Mouse (Mus musculus): Measurements from ENCODE around the gene Uvrag. TPM values are rescaled to one million over a fixed set of nuclear protein-coding genes. Genes with fewer than 3 reads are reported as not detected.
A peak's percentile ranks its signal among the peaks of the same experiment; 100 is the strongest.

Uvrag gene
- polyA plus RNA-seq, 1 experiment from 2014 or later: 10.1 TPM

GRCm38 (mm10) chr7:99159446-99159845 is 18.5 kb upstream of the Uvrag start:
- DNase-seq (ENCODE audit: low spot score, missing footprints) (no peak), ATAC-seq (ENCODE audit: low FRiP score) (no peak)
- no peak overlapping the region for H3K4me2 ChIP-seq
- no peaks in the 10 kb centered on the region for H3K27me3 ChIP-seq (ENCODE audit: control insufficient read depth, insufficient read depth, low read length)
- peaks cover 10% of the 10 kb centered on the region for H3K4me1 ChIP-seq (ENCODE audit: control insufficient read depth, insufficient read depth, low read length)
- no peaks in the 10 kb centered on the region for H3K9me3 ChIP-seq (ENCODE audit: control insufficient read depth, low read length)
- no peak overlapping the region for H3K9ac ChIP-seq (ENCODE audit: low read length)
- WGBS: 86% methylated on average over 2 of the region's 2 CpGs
- H3K27ac ChIP-seq (ENCODE audit: low read depth, low read length): no peak overlapping the region
- no peaks in the 10 kb centered on the region for H3K36me3 ChIP-seq (ENCODE audit: control insufficient read depth, insufficient read depth, low read length)
- H3K4me3 ChIP-seq (ENCODE audit: low read depth, low read length): no peak overlapping the region

- Histone ChIP-seq H3K4me2 (no peak overlapping the region), H3K27me3 (ENCODE audit: control insufficient read depth, insufficient read depth, low read length) (no peaks in the 10 kb centered on the region), H3K9ac (ENCODE audit: low read length) (no peak overlapping the region), H3K4me3 (ENCODE audit: low read depth, low read length) (no peak overlapping the region), H3K9me3 (ENCODE audit: control insufficient read depth, low read length) (no peaks in the 10 kb centered on the region), H3K36me3 (ENCODE audit: control insufficient read depth, insufficient read depth, low read length) (no peaks in the 10 kb centered on the region), H3K27ac (ENCODE audit: low read depth, low read length) (no peak overlapping the region), H3K4me1 (ENCODE audit: control insufficient read depth, insufficient read depth, low read length) (peaks cover 10% of the 10 kb centered on the region)
- ATAC-seq (ENCODE audit: low FRiP score) (no peak), DNase-seq (ENCODE audit: low spot score, missing footprints) (no peak)
- 66% methylated on average over 5 of the region's 5 CpGs for WGBS
Measured at GRCm38 (mm10) chr7:99158904-99159303, 18.0 kb upstream of the Uvrag start.

- Histone ChIP-seq H3K9ac (ENCODE audit: low read length) (no peak overlapping the region), H3K9me3 (ENCODE audit: control insufficient read depth, low read length) (no peaks in the 10 kb centered on the region), H3K27ac (ENCODE audit: low read depth, low read length) (no peak overlapping the region), H3K4me1 (ENCODE audit: control insufficient read depth, insufficient read depth, low read length) (peaks cover 10% of the 10 kb centered on the region), H3K36me3 (ENCODE audit: control insufficient read depth, insufficient read depth, low read length) (no peaks in the 10 kb centered on the region), H3K4me3 (ENCODE audit: low read depth, low read length) (no peak overlapping the region), H3K27me3 (ENCODE audit: control insufficient read depth, insufficient read depth, low read length) (no peaks in the 10 kb centered on the region), H3K4me2 (no peak overlapping the region)
- no peak for ATAC-seq (ENCODE audit: low FRiP score)
- WGBS: 88% methylated on average over 8 of the region's 8 CpGs
- no peak for DNase-seq (ENCODE audit: low spot score, missing footprints)
Measured at GRCm38 (mm10) chr7:99158011-99158410, 17.1 kb upstream of the Uvrag start.

DNA sequence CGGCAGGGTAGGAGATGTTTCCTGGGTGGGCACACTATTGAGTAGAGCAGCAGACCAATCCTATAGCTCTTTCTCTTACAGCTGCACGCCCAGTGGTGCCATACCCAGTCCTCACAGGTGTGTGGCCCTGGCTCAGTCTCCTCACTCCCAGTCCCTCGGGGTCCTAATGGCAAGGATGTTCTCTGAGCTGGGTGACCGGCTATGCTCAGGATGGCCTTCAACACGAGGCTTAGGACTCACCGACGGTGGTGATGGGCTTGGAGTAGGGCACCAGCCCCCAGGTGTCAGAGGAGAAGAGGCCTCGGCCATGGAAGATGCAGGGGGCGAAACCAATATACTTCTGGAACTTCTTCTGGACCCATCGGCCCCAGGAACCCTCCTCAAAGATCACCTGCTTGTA is 15.8 kb upstream of the Uvrag start:
- DNase-seq (ENCODE audit: low spot score, missing footprints): no peak
- no peak overlapping the region for H3K9ac ChIP-seq (ENCODE audit: low read length)
- H3K27ac ChIP-seq (ENCODE audit: low read depth, low read length): no peak overlapping the region
- H3K36me3 ChIP-seq (ENCODE audit: control insufficient read depth, insufficient read depth, low read length): no peaks in the 10 kb centered on the region
- H3K4me2 ChIP-seq: no peak overlapping the region
- peaks cover 10% of the 10 kb centered on the region for H3K4me1 ChIP-seq (ENCODE audit: control insufficient read depth, insufficient read depth, low read length)
- H3K9me3 ChIP-seq (ENCODE audit: control insufficient read depth, low read length): no peaks in the 10 kb centered on the region
- H3K27me3 ChIP-seq (ENCODE audit: control insufficient read depth, insufficient read depth, low read length): no peaks in the 10 kb centered on the region
- WGBS: 89% methylated on average over 10 of the region's 10 CpGs
- no peak for ATAC-seq (ENCODE audit: low FRiP score)
- H3K4me3 ChIP-seq (ENCODE audit: low read depth, low read length): no peak overlapping the region

DNA sequence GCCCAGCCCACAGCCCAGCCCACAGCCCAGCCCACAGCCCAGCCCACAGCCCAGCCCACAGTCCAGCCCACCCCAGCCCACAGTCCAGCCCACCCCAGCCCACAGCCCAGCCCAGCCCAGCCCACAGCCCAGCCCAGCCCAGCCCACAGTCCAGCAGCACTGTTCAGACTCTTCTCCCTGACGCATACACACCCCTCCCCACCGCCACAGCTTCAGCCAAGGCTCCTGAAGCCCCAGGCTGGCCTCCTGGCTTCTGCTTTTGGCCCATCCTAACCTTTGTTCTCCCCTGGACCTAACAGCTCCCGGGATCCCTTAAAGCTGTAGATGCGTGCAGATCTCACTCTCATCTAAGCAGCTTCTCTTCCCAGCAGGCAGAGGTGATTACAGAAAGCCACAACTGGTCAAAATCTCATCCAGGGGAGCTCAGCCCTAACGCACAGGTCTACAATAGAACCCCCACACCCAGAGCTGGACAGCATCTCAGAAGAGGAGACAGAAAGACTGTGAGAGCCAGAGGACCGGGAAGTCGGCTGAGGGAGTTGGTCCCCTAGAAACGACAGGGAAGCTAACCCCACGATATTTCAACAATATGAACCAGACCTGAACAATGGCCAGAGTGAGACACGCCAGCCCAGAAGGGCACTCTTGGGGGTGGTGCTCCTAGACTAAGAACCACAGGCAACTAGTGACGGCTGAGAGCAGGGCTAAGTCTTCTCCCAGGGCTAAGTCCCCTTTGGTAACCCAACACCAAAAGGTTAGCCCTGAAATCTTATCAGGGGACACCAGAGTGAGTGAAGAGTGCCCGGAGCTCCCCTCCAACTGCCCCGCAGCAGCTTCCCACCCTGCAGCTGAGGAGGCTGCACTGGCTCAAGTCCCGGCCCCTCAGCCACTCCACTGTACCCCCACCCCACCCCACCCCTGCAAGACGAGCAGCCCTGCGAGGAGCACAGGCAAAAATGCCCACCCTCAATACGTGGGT is 14.7 kb upstream of the Uvrag start:
- no peaks in the 10 kb centered on the region for H3K27me3 ChIP-seq (ENCODE audit: control insufficient read depth, insufficient read depth, low read length)
- ATAC-seq (ENCODE audit: low FRiP score) (peak; percentile 85), DNase-seq (ENCODE audit: low spot score, missing footprints) (peak; percentile 93)
- peak overlapping the region; percentile 44; the same call in 1 of the 2 replicates for H3K27ac ChIP-seq (ENCODE audit: low read depth, low read length)
- H3K4me1 ChIP-seq (ENCODE audit: control insufficient read depth, insufficient read depth, low read length): peaks cover 10% of the 10 kb centered on the region
- H3K36me3 ChIP-seq (ENCODE audit: control insufficient read depth, insufficient read depth, low read length): no peaks in the 10 kb centered on the region
- peak overlapping the region; percentile 10 for H3K9ac ChIP-seq (ENCODE audit: low read length)
- no peak overlapping the region for H3K4me3 ChIP-seq (ENCODE audit: low read depth, low read length)
- peak overlapping the region; percentile 30 for H3K4me2 ChIP-seq
- 25% methylated on average over 17 of the region's 17 CpGs for WGBS
- H3K9me3 ChIP-seq (ENCODE audit: control insufficient read depth, low read length): no peaks in the 10 kb centered on the region

DNA sequence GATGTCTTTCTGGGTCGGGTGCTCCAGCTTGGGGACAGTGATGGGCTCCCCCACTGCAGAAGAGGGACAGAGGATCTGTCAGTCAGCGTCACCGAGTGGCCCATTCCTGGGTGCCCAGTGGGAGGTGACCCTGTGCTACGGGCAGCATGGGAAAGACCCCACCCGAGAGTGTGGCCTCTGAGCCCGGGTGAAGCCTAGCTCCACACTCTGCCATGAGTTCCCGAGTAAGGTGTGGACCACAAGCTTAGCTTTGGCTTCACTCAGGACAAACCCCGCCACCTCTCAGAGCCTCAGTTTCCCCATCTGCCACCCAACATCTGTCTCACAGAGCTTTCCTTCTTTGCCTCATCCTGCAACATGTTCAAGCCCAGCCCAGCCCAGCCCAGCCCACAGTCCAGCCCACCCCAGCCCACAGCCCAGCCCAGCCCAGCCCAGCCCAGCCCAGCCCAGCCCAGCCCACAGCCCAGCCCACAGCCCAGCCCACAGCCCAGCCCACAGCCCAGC is 13.8 kb upstream of the Uvrag start:
- Histone ChIP-seq H3K4me3 (ENCODE audit: low read depth, low read length) (no peak overlapping the region), H3K27ac (ENCODE audit: low read depth, low read length) (no peak overlapping the region), H3K4me2 (no peak overlapping the region), H3K4me1 (ENCODE audit: control insufficient read depth, insufficient read depth, low read length) (peaks cover 10% of the 10 kb centered on the region), H3K27me3 (ENCODE audit: control insufficient read depth, insufficient read depth, low read length) (no peaks in the 10 kb centered on the region), H3K36me3 (ENCODE audit: control insufficient read depth, insufficient read depth, low read length) (no peaks in the 10 kb centered on the region), H3K9me3 (ENCODE audit: control insufficient read depth, low read length) (no peaks in the 10 kb centered on the region), H3K9ac (ENCODE audit: low read length) (no peak overlapping the region)
- peak; percentile 66 for ATAC-seq (ENCODE audit: low FRiP score)
- WGBS: 64% methylated on average over 8 of the region's 8 CpGs
- DNase-seq (ENCODE audit: low spot score, missing footprints): peak; percentile 85

DNA sequence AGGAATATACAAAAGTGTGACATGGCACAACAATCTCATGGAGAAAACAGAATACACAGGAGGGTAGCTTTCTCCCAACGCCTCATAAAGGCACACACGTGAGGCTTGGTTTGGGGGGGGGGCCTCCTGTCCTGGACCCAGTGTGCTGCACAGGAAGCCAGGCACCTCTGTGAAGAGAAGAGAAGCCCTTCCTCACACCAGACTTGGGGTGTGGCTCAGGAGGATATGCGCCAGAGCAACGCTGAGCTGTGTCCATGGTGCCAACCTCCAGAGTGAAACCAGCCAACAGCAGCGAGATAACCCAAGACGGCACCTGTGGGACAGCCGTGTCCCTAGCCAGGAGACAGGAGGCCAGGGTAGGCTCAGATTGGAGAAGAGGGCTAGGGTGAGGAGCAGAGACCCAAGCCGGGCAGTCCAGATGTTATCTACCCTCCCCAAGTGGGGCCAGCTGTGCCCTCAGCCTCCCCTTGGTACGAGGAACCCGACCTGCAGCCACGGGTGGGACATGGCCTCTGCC is 12.8 kb upstream of the Uvrag start:
- Histone ChIP-seq H3K4me1 (ENCODE audit: control insufficient read depth, insufficient read depth, low read length) (peaks cover 10% of the 10 kb centered on the region), H3K27me3 (ENCODE audit: control insufficient read depth, insufficient read depth, low read length) (no peaks in the 10 kb centered on the region), H3K9ac (ENCODE audit: low read length) (no peak overlapping the region), H3K36me3 (ENCODE audit: control insufficient read depth, insufficient read depth, low read length) (no peaks in the 10 kb centered on the region), H3K4me3 (ENCODE audit: low read depth, low read length) (no peak overlapping the region), H3K4me2 (no peak overlapping the region), H3K9me3 (ENCODE audit: control insufficient read depth, low read length) (no peaks in the 10 kb centered on the region), H3K27ac (ENCODE audit: low read depth, low read length) (no peak overlapping the region)
- ATAC-seq (ENCODE audit: low FRiP score): no peak
- 84% methylated on average over 11 of the region's 11 CpGs for WGBS
- DNase-seq (ENCODE audit: low spot score, missing footprints): no peak

GRCm38 (mm10) chr7:99152756-99153155 is 11.8 kb upstream of the Uvrag start:
- DNase-seq (ENCODE audit: low spot score, missing footprints) (no peak), ATAC-seq (ENCODE audit: low FRiP score) (no peak)
- H3K27me3 ChIP-seq (ENCODE audit: control insufficient read depth, insufficient read depth, low read length): no peaks in the 10 kb centered on the region
- H3K27ac ChIP-seq (ENCODE audit: low read depth, low read length): no peak overlapping the region
- no peaks in the 10 kb centered on the region for H3K9me3 ChIP-seq (ENCODE audit: control insufficient read depth, low read length)
- H3K36me3 ChIP-seq (ENCODE audit: control insufficient read depth, insufficient read depth, low read length): no peaks in the 10 kb centered on the region
- H3K9ac ChIP-seq (ENCODE audit: low read length): no peak overlapping the region
- 91% methylated on average over 8 of the region's 8 CpGs for WGBS
- no peak overlapping the region for H3K4me3 ChIP-seq (ENCODE audit: low read depth, low read length)
- H3K4me2 ChIP-seq: no peak overlapping the region
- H3K4me1 ChIP-seq (ENCODE audit: control insufficient read depth, insufficient read depth, low read length): peaks cover 10% of the 10 kb centered on the region

DNA sequence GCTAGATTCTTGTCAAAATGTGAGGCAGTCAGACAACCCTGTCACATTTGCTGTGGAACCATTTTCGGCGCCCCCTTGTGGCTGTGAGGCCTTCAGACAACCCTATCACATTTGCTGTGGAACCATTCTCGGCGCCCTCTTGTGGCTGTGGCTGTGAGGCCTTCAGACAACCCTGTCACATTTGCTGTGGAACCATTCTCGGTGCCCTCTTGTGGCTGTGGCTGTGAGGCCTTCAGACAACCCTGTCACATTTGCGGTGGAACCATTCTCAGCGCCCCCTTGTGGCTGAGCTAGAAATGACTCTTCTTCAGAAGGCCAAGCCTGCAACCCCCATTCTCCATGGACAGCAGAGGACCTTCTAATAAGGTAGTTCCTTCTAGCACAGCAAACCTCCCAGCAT is 10.4 kb upstream of the Uvrag start:
- H3K27me3 ChIP-seq (ENCODE audit: control insufficient read depth, insufficient read depth, low read length): no peaks in the 10 kb centered on the region
- H3K4me1 ChIP-seq (ENCODE audit: control insufficient read depth, insufficient read depth, low read length): peaks cover 10% of the 10 kb centered on the region
- no peak overlapping the region for H3K4me3 ChIP-seq (ENCODE audit: low read depth, low read length)
- no peak overlapping the region for H3K4me2 ChIP-seq
- DNase-seq (ENCODE audit: low spot score, missing footprints) (peak; percentile 99), ATAC-seq (ENCODE audit: low FRiP score) (peak; percentile 30; the same call in 1 of the 2 replicates)
- no peaks in the 10 kb centered on the region for H3K36me3 ChIP-seq (ENCODE audit: control insufficient read depth, insufficient read depth, low read length)
- no peak overlapping the region for H3K27ac ChIP-seq (ENCODE audit: low read depth, low read length)
- 6% methylated on average over 7 of the region's 7 CpGs for WGBS
- no peaks in the 10 kb centered on the region for H3K9me3 ChIP-seq (ENCODE audit: control insufficient read depth, low read length)
- H3K9ac ChIP-seq (ENCODE audit: low read length): no peak overlapping the region
